Mouse (Mus musculus) common myeloid progenitor, adult 5-6 weeks (primary cell): ENCODE data around the gene Cd93. TPM values are rescaled to one million over a fixed set of nuclear protein-coding genes. Genes with fewer than 3 reads are reported as not detected.

Experiments used
- ATAC-seq: replicated peaks from 2 replicates; pipeline ENCODE4 v1.8.0; 2016; ENCODE audit warnings: low read depth, mild to moderate bottlenecking, moderate TSS enrichment, inconsistent platforms; ENCODE audit not compliant: poor library complexity, severe bottlenecking
- total RNA-seq: library from RNA; stranded (forward); fragments of 200-1000, 187-1606 nt; gene quantifications from 2 replicates; pipeline ENCODE4 v1.2.3, GENCODE M21; 2017

The Cd93 gene
- 118 TPM in 2 replicates for total RNA-seq

DNA sequence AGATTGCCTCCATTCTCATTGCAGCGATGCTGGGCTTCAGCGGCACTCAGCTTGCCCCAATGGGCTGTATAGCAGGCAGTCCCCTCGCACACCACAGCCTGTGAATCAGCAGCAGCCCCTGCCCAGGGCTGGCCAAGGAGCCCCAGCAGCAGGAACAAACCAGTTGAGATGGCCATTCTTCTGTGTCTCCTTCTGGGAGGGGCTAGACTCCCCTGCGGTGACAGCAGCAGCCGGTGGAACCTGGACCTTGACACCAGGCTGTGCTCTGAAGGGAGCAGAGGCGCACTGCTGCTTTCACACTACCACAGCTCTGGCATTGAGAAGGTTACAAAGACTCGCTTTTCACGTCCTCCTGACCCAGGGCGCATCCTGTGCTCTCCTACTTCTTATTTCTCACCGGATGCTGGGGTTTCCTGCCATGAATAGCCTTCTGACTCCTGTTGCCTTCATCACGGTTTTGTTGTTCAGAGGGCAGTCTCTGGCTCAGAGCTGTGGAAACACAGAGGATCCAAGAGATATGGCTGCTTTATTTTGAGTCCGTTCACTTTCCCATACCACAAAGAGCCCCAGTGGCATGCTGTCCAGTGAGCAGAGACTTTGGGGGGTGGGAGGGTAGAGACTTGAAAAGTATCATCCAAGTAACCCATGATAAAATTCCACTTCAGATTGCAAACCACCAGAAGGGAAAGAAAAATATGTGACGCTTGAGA, at the start of gene Cd93:
Gene Cd93 (minus strand): TSS at position 315 of the 710 bp plus-strand sequence.
- peak; percentile 73 for ATAC-seq

DNA sequence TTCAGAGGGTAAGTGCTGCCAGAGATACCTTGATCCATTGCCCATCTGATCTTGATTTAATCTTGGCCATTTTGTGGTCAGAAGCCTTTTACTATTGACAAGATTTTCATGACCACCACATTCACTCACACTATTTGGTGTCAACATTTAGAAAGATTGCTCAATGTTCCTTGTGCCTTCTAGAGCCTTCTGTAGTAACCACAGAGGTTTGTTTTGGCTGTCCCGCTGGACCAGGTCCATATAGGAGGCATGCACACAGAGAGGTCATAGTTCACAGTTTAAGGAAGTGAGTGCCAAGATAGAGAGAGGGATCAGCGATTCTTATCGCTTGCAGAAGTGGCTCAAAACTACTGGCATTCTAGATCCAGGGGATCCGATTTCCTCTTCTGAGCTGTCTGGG, 48.7 kb upstream of the Cd93 start:
- peak; percentile 72 for ATAC-seq

- no peak for ATAC-seq
Measured at GRCm38 (mm10) chr2:148490150-148490549, 46.8 kb upstream of the Cd93 start.

DNA sequence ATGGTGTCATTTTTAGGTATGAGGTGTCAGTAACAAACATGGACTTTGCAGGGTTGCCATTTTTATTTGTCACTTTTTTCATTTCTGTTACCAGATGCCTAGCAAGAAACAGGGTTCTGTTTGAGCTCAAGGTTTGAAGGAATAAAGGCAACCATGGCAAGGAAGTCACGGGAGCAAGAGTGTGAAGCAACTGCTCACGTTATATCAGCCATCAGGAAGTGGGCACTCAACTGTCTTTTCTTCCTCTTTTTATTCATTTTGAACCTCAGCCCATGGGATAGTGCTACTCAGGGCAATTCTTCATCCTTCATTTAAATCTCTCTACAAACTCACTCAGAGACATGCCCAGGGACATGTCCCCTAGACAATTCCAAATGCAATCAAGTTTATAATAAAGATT, 45.5 kb upstream of the Cd93 start:
- peak; percentile 64 for ATAC-seq

DNA sequence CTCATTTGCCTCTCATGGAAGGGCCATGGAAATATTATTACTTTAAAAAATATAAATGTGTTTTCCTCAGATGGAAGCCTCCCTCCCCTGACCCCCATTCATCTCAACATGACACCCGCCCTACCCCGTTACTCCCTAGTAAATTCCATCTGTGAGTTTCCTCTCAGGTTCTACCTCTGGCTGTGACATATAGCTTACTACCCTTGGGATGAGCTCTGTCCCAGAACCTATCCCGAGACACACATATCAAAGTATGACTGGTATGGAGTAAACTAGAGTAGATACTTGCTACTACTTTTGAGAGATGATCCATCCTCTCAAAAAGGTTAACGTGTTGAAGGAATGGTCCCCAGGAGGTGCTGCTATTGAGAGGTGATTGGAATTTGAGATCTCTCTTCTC, 42.2 kb upstream of the Cd93 start:
- no peak for ATAC-seq

DNA sequence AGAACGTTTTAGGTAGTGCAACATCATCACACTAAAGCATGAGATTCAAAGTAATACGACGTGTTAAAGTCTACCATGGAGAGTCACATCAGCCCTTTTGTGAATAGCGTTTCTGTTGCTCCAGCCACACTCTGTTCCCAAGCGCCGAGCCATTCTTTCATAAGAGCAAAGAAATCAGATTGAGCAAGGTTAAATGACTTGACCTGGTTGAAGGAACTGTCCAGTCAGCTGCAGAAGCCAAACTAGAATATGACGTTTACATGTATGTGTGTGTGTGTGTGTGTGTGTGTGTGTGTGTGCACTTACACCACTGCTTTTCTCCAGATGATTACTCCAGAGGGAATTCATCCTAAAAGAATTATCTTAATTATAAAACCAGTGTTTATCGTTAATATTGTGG, 37.0 kb upstream of the Cd93 start:
- no peak for ATAC-seq

DNA sequence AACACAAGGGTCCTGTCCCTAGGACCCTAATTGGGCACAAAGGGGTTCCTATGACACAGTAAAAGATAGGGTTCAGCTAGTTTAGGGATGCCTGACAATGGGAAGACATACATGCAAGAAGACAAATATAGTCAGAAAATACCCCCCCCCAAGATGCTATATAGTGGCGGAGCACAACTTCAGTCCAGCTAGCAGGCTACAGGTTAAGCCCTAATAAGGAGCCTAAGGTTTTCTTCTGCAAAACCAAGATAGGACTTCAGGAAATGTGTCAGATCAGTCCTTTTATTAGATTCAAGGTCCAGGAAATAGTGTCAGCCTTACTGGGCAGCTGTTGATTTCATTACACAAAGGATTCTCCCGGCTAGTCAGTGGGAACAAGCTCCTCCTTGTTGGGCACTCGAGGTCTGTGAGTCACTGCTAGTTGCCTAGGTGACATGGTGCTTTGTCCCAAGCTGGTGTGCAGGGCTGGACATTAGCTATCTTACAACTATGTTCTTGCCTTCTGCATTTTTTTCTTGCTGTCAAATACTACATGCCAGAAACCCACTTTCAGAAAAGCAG, 34.9 kb upstream of the Cd93 start:
- peak; percentile 83 for ATAC-seq

DNA sequence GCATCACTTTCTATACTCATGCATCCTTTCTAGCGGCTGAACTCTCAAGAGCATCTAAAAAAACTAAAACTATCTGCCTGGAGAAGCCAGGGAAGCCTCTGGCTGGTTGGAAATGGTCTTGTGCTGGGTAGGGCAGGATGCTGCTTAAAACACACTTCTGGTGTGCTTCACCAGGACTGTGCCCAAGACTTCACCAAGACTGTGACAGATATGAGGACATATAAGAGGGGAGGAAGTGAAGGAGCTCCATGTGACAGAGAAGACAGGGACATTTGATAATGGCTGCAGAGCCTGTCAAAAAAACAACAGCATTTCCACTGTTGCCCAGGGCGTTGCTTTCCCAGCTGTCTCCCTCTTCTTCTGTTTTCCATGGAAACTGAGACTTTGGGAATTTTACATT, 34.0 kb upstream of the Cd93 start:
- ATAC-seq, result no peak

DNA sequence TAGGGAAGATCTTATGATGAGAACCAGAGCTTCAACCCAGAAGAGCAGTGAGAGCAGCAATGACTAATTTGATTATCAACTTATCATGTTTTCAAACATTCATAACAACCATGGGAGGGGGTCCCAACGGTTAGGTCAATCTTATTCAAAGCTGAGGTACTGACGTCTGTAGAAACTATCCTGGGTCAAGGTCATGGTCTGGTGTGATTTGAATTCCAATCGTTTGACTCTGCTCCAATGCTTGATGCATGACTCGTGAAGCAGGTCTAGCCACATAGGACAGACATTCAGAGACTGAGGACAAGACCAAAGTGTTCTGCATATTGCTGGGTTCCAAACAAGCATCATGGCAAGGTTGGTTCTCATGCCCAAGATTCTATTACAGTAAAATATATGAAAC, 33.2 kb upstream of the Cd93 start:
- ATAC-seq, result no peak

DNA sequence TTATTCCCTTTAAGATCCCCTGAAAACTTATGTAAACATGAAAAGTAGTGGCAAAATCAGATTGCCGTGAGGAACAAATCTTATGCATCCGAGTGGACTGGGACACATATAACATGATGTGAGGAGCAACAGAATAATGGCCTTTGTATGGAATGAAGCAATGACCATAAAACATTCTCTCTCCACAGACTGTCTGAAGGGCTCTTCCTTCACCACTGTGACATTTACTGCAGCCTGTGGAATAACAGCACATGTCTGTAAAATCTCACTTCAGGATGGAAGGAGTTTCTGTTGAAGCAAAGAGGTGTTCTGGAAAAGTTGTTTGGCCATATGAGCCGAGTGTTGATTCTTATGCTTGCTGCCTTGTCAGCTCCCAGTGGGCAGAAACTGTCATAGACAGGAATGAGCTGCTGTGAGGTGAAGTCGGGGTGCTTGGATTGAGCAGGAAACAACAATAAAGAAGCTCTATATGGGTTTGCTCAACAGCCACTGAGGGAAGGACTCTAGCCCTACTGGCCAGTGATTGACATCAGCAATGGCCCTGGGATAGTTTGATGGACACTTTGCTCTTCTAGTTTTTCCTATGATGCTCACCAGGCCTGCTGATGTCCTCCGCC, 32.6 kb upstream of the Cd93 start:
- ATAC-seq, result no peak

- no peak for ATAC-seq
Measured at GRCm38 (mm10) chr2:148469341-148470238, 26.2 kb upstream of the Cd93 start.

- no peak for ATAC-seq
Measured at GRCm38 (mm10) chr2:148467921-148468440, 24.6 kb upstream of the Cd93 start.

DNA sequence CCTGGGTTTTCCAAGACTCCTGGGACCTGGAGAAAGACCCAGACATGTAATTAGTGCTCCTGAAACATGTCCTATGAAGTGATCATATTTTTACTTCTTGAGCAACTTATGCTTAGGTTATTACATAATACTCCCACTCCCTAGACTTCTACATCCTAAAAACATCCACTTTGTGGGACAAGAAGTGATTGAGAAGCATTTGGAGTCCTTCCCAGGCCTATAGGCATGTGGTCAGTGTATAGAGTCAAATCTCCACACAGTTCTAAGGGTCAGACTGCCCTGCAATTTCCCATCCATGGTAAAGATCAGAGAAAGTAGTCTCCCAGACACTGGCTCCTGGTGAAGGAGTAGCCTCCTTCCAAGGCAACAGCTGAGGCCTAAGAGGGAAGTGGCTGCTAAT, 12.0 kb upstream of the Cd93 start:
- ATAC-seq, result no peak

DNA sequence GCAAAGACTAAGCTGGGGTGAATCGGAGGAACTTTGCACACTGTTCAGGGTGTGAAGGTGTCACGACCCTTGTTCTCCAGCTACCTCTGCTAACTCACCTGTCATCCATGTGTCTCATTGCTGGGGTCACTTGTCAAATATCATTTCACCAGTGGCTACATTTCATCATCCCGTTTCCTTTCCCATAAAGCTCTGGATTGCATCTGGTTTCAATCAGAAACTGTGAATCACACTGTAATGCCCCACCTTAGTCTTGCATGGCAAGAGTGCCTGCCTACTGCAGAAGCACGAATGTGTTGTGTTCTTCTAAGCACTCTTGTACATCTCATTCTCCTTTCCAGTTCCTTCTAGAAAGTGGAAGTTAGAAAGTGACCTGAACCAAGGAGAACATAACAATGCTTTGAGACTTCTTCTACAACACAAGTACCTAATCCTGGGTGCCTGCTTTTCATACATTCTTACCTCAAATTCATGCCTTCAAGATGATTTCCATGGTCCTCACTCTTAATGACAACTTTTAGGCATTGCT, 10.7 kb upstream of the Cd93 start:
- no peak for ATAC-seq

DNA sequence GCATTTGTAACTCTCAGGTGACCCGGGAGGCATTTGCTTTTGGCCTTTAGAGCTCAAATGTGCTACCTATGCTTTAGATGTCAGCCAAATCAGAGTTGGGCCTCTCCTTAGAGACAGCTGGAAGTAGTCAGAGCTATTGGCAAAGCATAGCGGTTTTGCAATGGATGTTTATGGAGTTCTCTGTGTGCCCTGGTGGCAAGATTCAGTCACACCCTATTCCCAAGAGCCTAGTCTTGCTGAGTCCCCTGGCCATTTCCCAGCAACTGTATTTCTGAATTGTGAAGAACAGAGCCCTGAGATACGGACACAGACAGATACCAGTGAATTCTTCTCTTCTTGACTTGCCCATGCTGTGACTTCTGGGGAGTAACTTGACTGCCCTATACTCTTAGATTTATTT, 9.7 kb upstream of the Cd93 start:
- no peak for ATAC-seq

GRCm38 (mm10) chr2:148451498-148451897, 8.1 kb upstream of the Cd93 start:
- no peak for ATAC-seq

DNA sequence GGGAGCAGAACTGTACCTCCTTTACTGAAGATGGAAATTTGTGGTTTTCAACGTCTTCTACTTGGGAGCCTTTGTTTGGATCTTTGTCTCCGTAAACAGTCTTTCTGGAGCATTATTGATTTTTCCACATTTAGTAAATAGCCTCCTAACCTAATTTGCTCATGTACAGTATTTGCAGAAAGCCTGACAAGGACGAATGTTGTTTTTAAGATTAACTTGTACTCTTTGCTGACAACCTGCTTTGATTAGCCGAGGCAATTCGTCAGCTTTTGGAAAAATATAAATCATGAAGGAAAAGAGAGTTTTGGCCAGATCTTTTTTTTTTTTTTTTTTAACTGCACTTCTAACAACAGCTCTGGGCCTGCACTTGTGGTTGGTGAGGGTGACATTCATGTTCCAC, 7.3 kb upstream of the Cd93 start:
- ATAC-seq, result peak; percentile 48; the same call in 1 of the 2 replicates

GRCm38 (mm10) chr2:148449659-148450058, 6.3 kb upstream of the Cd93 start:
- no peak for ATAC-seq

DNA sequence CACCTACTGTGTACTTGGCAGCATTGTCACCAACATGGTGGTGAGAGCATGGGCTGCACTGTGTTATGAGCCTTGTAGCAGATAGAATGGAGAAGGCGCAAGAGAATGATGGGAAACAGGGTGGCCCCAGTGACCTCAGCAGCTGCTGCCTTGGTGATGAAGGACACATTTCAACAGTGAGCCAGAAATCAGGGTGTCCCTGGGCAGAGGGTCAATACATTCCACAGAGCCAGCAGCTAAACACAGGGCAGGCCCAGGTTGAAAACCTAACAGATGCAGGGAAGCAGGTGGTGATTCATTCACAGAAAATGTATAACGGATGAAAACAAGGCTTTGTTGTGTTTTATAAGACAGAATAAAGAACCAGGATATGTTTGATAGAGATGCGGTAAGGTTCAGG, 3.1 kb upstream of the Cd93 start:
- no peak for ATAC-seq

DNA sequence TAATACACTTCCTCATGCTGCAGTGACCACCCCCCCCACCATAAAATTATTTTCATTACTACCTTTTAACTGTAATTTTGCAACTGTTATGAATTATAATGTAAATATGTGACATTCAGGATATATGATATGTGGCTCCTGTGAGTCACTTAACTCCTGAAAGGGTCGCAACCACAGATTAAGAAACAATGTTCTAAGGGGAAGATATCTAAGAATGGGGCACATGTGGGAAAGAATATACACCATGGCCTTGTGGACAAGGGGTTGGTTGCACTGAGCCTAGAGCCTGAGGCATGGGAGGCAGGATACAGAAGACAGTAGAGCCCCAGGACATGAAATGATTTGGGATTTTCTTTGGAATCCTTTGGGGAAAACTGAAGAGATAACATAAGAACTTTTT, 2.3 kb upstream of the Cd93 start:
- ATAC-seq, result no peak
